Mouse (Mus musculus): ENCODE measurements around the gene Kif26b.

Kif26b gene

GRCm38 (mm10) chr1:178844839-178845238 lies 315.9 kb downstream of the Kif26b start:
- no peak for DNase-seq (ENCODE audit: low spot score)

- no peak for DNase-seq (ENCODE audit: low spot score)
These were observed 318.6 kb downstream of the Kif26b start for GRCm38 (mm10) chr1:178847569-178847968.

- DNase-seq (ENCODE audit: low spot score) = peak; percentile 43
These were observed 319.6 kb downstream of the Kif26b start for GRCm38 (mm10) chr1:178848380-178849106.

- no peak for DNase-seq (ENCODE audit: low spot score)
These were observed 321.6 kb downstream of the Kif26b start for GRCm38 (mm10) chr1:178850569-178850968.

GRCm38 (mm10) chr1:178854936-178855335 lies 326.0 kb downstream of the Kif26b start:
- no peak for DNase-seq (ENCODE audit: low spot score)

- DNase-seq (ENCODE audit: low spot score) = no peak
These were observed 327.0 kb downstream of the Kif26b start for GRCm38 (mm10) chr1:178855974-178856373.

GRCm38 (mm10) chr1:178860671-178861391 lies 331.9 kb downstream of the Kif26b start:
- no peak for DNase-seq (ENCODE audit: low spot score)

GRCm38 (mm10) chr1:178861392-178861762 lies 332.5 kb downstream of the Kif26b start:
- DNase-seq (ENCODE audit: low spot score) = no peak

- no peak for DNase-seq (ENCODE audit: low spot score)
These were observed 334.8 kb downstream of the Kif26b start for GRCm38 (mm10) chr1:178863756-178864155.

GRCm38 (mm10) chr1:178864297-178864696 lies 335.4 kb downstream of the Kif26b start:
- DNase-seq (ENCODE audit: low spot score) = no peak

GRCm38 (mm10) chr1:178866757-178867156 lies 337.8 kb downstream of the Kif26b start:
- no peak for DNase-seq (ENCODE audit: low spot score)

- DNase-seq (ENCODE audit: low spot score) = no peak
These were observed 342.1 kb downstream of the Kif26b start for GRCm38 (mm10) chr1:178871055-178871454.

- no peak for DNase-seq (ENCODE audit: low spot score)
These were observed 348.0 kb downstream of the Kif26b start for GRCm38 (mm10) chr1:178876926-178877325.

GRCm38 (mm10) chr1:178878676-178879075 lies 349.8 kb downstream of the Kif26b start:
- no peak for DNase-seq (ENCODE audit: low spot score)

- DNase-seq (ENCODE audit: low spot score) = no peak
These were observed 352.0 kb downstream of the Kif26b start for GRCm38 (mm10) chr1:178880905-178881304.

GRCm38 (mm10) chr1:178886671-178887070 lies 357.7 kb downstream of the Kif26b start:
- no peak for DNase-seq (ENCODE audit: low spot score)

GRCm38 (mm10) chr1:178892376-178892775 lies 363.5 kb downstream of the Kif26b start:
- DNase-seq (ENCODE audit: low spot score) = no peak

- no peak for DNase-seq (ENCODE audit: low spot score)
These were observed 364.5 kb downstream of the Kif26b start for GRCm38 (mm10) chr1:178893229-178894080.

- no peak for DNase-seq (ENCODE audit: low spot score)
These were observed 365.1 kb downstream of the Kif26b start for GRCm38 (mm10) chr1:178894081-178894401.

GRCm38 (mm10) chr1:178895674-178896073 lies 366.7 kb downstream of the Kif26b start:
- DNase-seq (ENCODE audit: low spot score) = no peak

- no peak for DNase-seq (ENCODE audit: low spot score)
These were observed 382.0 kb downstream of the Kif26b start for GRCm38 (mm10) chr1:178910951-178911350.

- DNase-seq (ENCODE audit: low spot score) = no peak
These were observed 384.2 kb downstream of the Kif26b start for GRCm38 (mm10) chr1:178912936-178913716.
